Mouse (Mus musculus) heart, embryonic 14.5 days (tissue): ENCODE data around the gene Cebpg. TPM values are rescaled to one million over a fixed set of nuclear protein-coding genes. Genes with fewer than 3 reads are reported as not detected.

Source experiments
- ATAC-seq: fragments of 200-750 bp; cut with Nextera tagmentation; 2 replicates; pipeline ENCODE4 v1.8.0; 2017; ENCODE audit warnings: low read depth, moderate TSS enrichment; ENCODE audit not compliant: insufficient number of reproducible peaks, insufficient read depth, low FRiP score
- H3K27ac ChIP-seq, 2 experiments: fragments of 200-500 bp in 1 of 2; fragments of 300-500 bp in 1 of 2; sonication (generic) in 1 of 2; replicated peaks in 1 of 2; 2 replicates each; pipeline ENCODE4 v1.5.1; 2012 to 2014; ENCODE audit warnings: low read depth in 2 of 2, low read length in 2 of 2, control low read depth in 1 of 2, mild to moderate bottlenecking in 1 of 2, mixed read lengths in 1 of 2; ENCODE audit not compliant: control insufficient read depth in 1 of 2, insufficient read depth in 1 of 2
- H3K27me3 ChIP-seq: fragments of 300-500 bp; sonication (generic); 2 replicates; pipeline ENCODE4 v1.6.1; 2014; ENCODE audit warnings: mild to moderate bottlenecking, low read length, control low read depth; ENCODE audit not compliant: control insufficient read depth, insufficient read depth
- H3K36me3 ChIP-seq: fragments of 300-500 bp; sonication (generic); 2 replicates; pipeline ENCODE4 v1.6.1; 2014; ENCODE audit warnings: mild to moderate bottlenecking, control low read depth, low read length, mixed read lengths; ENCODE audit not compliant: control insufficient read depth, insufficient read depth
- H3K4me1 ChIP-seq, 2 experiments: fragments of 200-500 bp in 1 of 2; fragments of 300-500 bp in 1 of 2; sonication (generic) in 1 of 2; 2 replicates each; pipeline ENCODE4 v1.6.1; 2012 to 2014; ENCODE audit warnings: low read length in 2 of 2, control low read depth in 1 of 2, mixed read lengths in 1 of 2; ENCODE audit not compliant: control insufficient read depth in 2 of 2, insufficient read depth in 2 of 2
- H3K4me2 ChIP-seq: fragments of 300-500 bp; sonication (generic); 2 replicates; pipeline ENCODE4 v1.6.1; 2014; ENCODE audit warnings: mild to moderate bottlenecking, low read length
- H3K4me3 ChIP-seq, 2 experiments: fragments of 200-500 bp in 1 of 2; fragments of 300-500 bp in 1 of 2; sonication (generic) in 1 of 2; 2 replicates each; pipeline ENCODE4 v1.5.1; 2012 to 2014; ENCODE audit warnings: low read length in 2 of 2, mild to moderate bottlenecking in 2 of 2, control low read depth in 1 of 2, low read depth in 1 of 2, moderate library complexity in 1 of 2; ENCODE audit not compliant: control insufficient read depth in 1 of 2, insufficient read depth in 1 of 2
- H3K9ac ChIP-seq: fragments of 300-500 bp; sonication (generic); 2 replicates; pipeline ENCODE4 v1.6.1; 2014; ENCODE audit warnings: mild to moderate bottlenecking, low read length
- H3K9me3 ChIP-seq: fragments of 300-500 bp; sonication (generic); 2 replicates; pipeline ENCODE4 v1.6.1; 2016; ENCODE audit warnings: low read length, control low read depth; ENCODE audit not compliant: control insufficient read depth
- WGBS: fragments of 180-500 bp; shearing (Covaris S2); extraction: QIAGEN DNeasy Blood & Tissue Kit; methylation state at CpG from one replicate; pipeline ENCODE4 v1.1.7; 2014; 5-methylcytosine and 5-hydroxymethylcytosine counted together
- polyA plus RNA-seq: library from polyadenylated mRNA; unstranded; fragments of >200 nt; fragmentation: Nextera tagmentation; extraction: Ambion mirVana; gene quantifications from 2 replicates; pipeline ENCODE4 v1.2.1, GENCODE M21; 2014

The Cebpg gene
- polyA plus RNA-seq, 1 experiment from 2014 or later, result 18.3 TPM

GRCm38 (mm10) chr7:35050540-35050939 lies 5.8 kb downstream of the Cebpg start:
- no peaks in the 10 kb centered on the region for H3K9me3 ChIP-seq
- 92% methylated on average over 12 of the region's 12 CpGs for WGBS
- no peak for ATAC-seq
- H3K36me3 ChIP-seq, result peaks cover 42% of the 10 kb centered on the region
- peaks cover 2 to 13% of the 10 kb centered on the region in 2 experiments; a peak in 3 of 4 replicates for H3K4me1 ChIP-seq
- no peak overlapping the region for H3K9ac ChIP-seq
- no peak overlapping the region for H3K27ac ChIP-seq
- H3K4me2 ChIP-seq, result no peak overlapping the region
- no peaks in the 10 kb centered on the region for H3K27me3 ChIP-seq
- H3K4me3 ChIP-seq, result no peak overlapping the region

- no peak for ATAC-seq
- WGBS, result 90% methylated on average over 4 of the region's 4 CpGs
- no peak overlapping the region for H3K9ac ChIP-seq
- H3K27me3 ChIP-seq, result no peaks in the 10 kb centered on the region
- no peak overlapping the region for H3K4me3 ChIP-seq
- H3K4me2 ChIP-seq, result no peak overlapping the region
- no peak overlapping the region for H3K27ac ChIP-seq
- H3K4me1 ChIP-seq, result no peaks in the 10 kb centered on the region
- no peaks in the 10 kb centered on the region for H3K9me3 ChIP-seq
- H3K36me3 ChIP-seq, result peaks cover 74% of the 10 kb centered on the region
Measured at GRCm38 (mm10) chr7:35046091-35046490, 10.3 kb downstream of the Cebpg start.

GRCm38 (mm10) chr7:35044719-35045118 lies 11.7 kb downstream of the Cebpg start:
- 89% methylated on average over 2 of the region's 2 CpGs for WGBS
- Histone ChIP-seq H3K27ac (no peak overlapping the region), H3K9me3 (no peaks in the 10 kb centered on the region), H3K4me2 (no peak overlapping the region), H3K36me3 (peaks cover 61% of the 10 kb centered on the region), H3K4me3 (no peak overlapping the region), H3K4me1 (no peaks in the 10 kb centered on the region), H3K27me3 (no peaks in the 10 kb centered on the region), H3K9ac (no peak overlapping the region)
- no peak for ATAC-seq

- H3K4me1 ChIP-seq, result no peaks in the 10 kb centered on the region
- peaks cover 52% of the 10 kb centered on the region for H3K36me3 ChIP-seq
- no peaks in the 10 kb centered on the region for H3K9me3 ChIP-seq
- no peak overlapping the region for H3K4me2 ChIP-seq
- no peak overlapping the region for H3K27ac ChIP-seq
- H3K27me3 ChIP-seq, result no peaks in the 10 kb centered on the region
- no peak overlapping the region for H3K9ac ChIP-seq
- 90% methylated on average over 10 of the region's 10 CpGs for WGBS
- no peak for ATAC-seq
- H3K4me3 ChIP-seq, result no peak overlapping the region
Measured at GRCm38 (mm10) chr7:35043266-35043817, 13.0 kb downstream of the Cebpg start.

- no peaks in the 10 kb centered on the region for H3K27me3 ChIP-seq
- peaks cover 56% of the 10 kb centered on the region for H3K36me3 ChIP-seq
- ATAC-seq, result no peak
- WGBS, result 84% methylated on average over 5 of the region's 5 CpGs
- no peak overlapping the region for H3K4me2 ChIP-seq
- H3K27ac ChIP-seq, result no peak overlapping the region
- H3K9ac ChIP-seq, result no peak overlapping the region
- H3K9me3 ChIP-seq, result no peaks in the 10 kb centered on the region
- no peak overlapping the region for H3K4me3 ChIP-seq
- H3K4me1 ChIP-seq, result no peaks in the 10 kb centered on the region
Measured at GRCm38 (mm10) chr7:35042759-35043217, 13.6 kb downstream of the Cebpg start.

- no peak for ATAC-seq
- Histone ChIP-seq H3K9ac (no peak overlapping the region), H3K4me2 (no peak overlapping the region), H3K36me3 (peaks cover 54% of the 10 kb centered on the region), H3K27ac (no peak overlapping the region), H3K9me3 (no peaks in the 10 kb centered on the region), H3K4me1 (no peaks in the 10 kb centered on the region), H3K27me3 (no peaks in the 10 kb centered on the region), H3K4me3 (no peak overlapping the region)
Measured at GRCm38 (mm10) chr7:35042209-35042554, 14.2 kb downstream of the Cebpg start.

GRCm38 (mm10) chr7:35041286-35042208 lies 14.8 kb downstream of the Cebpg start:
- no peak overlapping the region for H3K4me2 ChIP-seq
- no peaks in the 10 kb centered on the region for H3K9me3 ChIP-seq
- peaks cover 48% of the 10 kb centered on the region for H3K36me3 ChIP-seq
- H3K4me3 ChIP-seq, result no peak overlapping the region
- no peak overlapping the region for H3K9ac ChIP-seq
- peaks cover under 1 to 2% of the 10 kb centered on the region in 2 experiments; a peak in 2 of 4 replicates for H3K4me1 ChIP-seq
- WGBS, result 81% methylated on average over 2 of the region's 2 CpGs
- no peaks in the 10 kb centered on the region for H3K27me3 ChIP-seq
- H3K27ac ChIP-seq, result no peak overlapping the region
- ATAC-seq, result no peak
